Mouse (Mus musculus) thymus, adult 2 months (tissue): ENCODE measurements at regions not wholly inside any gene's neighbourhood (a gene's known extent, or its start where the extent isn't known, plus 50 kb on each side); places are given as distances from the start of the nearest gene placed in this dataset.

Experiments used
- CTCF ChIP-seq: fragments of 200-500 bp; IDR thresholded peaks from 2 replicates; pipeline ENCODE4 v1.5.1; 2012; ENCODE audit warnings: mild to moderate bottlenecking, control low read depth, low read length, moderate library complexity, borderline replicate concordance; ENCODE audit not compliant: control insufficient read depth, poor library complexity, insufficient read depth; ENCODE audit errors: extremely low read depth
- POLR2A ChIP-seq: fragments of 200-500 bp; IDR thresholded peaks from 2 replicates; pipeline ENCODE4 v1.6.1; 2012; ENCODE audit warnings: mild to moderate bottlenecking, low read length, control low read depth, moderate library complexity; ENCODE audit not compliant: control insufficient read depth, poor library complexity, insufficient read depth; ENCODE audit errors: extremely low read depth

DNA sequence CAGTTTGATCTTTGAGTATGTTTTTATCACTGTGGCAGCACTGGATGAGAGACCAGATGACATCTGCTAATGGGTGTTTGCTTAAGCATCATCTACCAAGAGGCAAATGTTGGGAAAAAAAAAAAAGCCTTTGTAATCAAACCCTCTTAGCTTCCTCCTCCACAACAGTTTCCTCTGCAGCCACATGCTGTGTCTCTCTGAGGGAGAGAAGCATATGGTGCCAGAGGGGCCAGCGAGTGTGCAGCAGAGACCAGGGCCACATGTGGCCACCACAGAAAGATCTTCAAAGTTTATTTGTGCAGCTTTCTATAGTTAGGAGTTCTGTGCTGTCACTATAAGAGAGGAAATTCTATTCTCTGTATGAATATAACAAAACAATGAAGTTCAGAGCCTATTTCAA is 427.6 kb upstream of the Klf6 start:
- TF ChIP-seq CTCF (no peak), POLR2A (no peak)
